Mouse (Mus musculus) left cerebral cortex, adult 6 months (tissue): ENCODE data around the gene Ascl2. TPM values are rescaled to one million over a fixed set of nuclear protein-coding genes. Genes with fewer than 3 reads are reported as not detected.

ENCODE experiments used
- long read RNA-seq, 2 experiments: library from polyadenylated mRNA; unstranded; transcript quantifications; one replicate each; pipeline ENCODE4 v2.0.0; 2019 to 2020
- polyA plus RNA-seq: library from polyadenylated mRNA; unstranded; fragments of <200 nt; fragmentation: Nextera tagmentation; gene quantifications from 2 replicates; pipeline ENCODE4 v1.2.3, GENCODE M21; 2021

The Ascl2 gene
- polyA plus RNA-seq: 0.25 and 0.33 TPM in 2 replicates
- long read RNA-seq, experiment 1: 0 reads
- long read RNA-seq, experiment 2: 0 reads

DNA sequence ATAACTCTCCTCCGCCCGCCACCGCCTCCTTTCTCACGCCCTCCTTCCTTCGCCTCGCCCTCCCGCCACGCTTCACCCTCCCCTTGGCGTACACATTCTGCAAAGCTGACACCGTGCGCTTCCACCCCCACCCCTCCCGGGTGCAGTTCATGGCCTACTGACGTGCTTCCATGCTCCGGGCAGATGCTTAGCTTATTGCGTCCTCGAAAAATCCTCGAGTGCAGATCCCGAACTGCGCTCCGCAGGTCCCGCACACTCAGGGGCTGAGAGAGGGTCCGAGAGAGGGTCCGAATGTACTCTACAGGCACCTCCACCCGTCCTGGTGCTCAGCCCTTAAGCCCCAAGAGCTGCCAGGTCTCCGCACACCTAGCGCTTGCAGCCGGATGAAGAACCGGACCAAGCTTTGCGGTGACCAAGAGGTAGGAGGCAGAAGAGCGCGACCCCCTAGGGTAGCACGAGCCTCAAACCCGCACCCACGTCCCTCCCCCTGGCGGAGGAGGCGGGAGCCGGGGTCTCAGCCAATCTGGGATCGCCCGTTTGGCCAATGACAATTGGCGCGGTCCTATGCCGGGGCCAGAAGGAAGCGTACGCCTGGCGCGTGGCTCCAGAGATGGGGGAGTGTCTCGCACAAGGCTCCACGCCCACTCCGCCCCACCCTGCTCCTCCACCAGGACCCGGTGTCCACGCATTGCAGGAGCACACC lies at the start of gene Ascl2:
Gene Ascl2, minus strand, starts transcription at position 456 of the 703 bp plus-strand sequence.

DNA sequence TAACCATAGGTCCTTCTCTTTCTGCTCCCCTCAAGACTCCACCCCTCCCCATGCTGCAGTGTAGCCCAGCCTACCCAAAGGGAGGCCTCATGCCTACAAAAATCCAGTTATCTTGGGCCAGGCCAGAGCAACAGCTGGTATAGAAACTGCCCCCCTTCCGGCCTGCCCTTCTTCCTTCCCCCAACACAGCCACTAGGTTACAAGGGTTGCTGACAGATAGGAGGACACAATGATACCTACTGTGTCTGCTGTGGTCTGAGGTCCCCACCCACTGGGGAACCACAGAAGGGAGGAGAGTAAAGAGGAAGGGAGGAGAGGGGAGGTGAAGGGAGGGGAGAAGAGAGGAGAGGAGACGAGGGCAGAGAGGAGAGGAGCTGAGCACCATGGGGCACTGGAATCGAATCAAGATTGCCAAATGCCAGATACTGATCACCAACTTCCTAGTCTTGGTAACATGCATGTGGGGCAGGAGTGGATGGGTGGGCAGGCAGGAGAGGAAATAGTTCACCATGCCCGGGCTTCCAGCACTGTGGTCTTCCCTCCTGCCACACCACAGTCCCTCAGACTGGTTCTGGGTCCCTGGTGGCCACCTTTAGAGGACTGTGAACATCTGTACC lies 35.8 kb upstream of the Ascl2 start, which contains the start of gene Tspan32:
Gene Tspan32, plus strand, starts transcription at position 320 of the 617 bp plus-strand sequence.

DNA sequence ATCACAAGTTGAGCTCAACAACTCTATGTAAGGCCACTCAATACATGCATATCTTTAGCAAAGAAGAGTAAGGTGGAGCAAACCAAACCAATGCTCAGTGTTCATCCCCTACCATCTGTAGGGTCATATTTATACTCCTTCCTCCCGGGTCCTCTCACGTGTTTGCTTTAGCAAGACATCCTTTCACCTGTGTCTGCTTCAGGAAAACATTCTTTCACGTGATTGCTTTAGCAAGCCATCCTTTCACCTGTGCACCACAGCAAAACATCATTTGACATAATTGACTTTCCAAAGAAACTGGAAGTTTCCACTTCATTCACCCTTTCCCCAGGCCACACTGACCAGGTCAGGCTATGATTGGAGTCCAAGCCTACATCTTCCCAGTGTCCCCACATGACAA lies 38.0 kb downstream of the Ascl2 start, which contains the start of gene Th:
Gene Th, minus strand, starts transcription at position 101 of the 400 bp plus-strand sequence.

Other genes with a start within 250 kb of the Ascl2 start
- gene Ins2, start 225.9 kb downstream of the Ascl2 start, polyA plus RNA-seq: not detected in 2 replicates
- gene Th, start 38.1 kb downstream of the Ascl2 start, polyA plus RNA-seq: 3.0 and 3.4 TPM in 2 replicates
- gene Tspan32, start 35.8 kb upstream of the Ascl2 start, polyA plus RNA-seq: 0.27 and 0.45 TPM in 2 replicates
- gene Cd81, start 83.5 kb upstream of the Ascl2 start, polyA plus RNA-seq: 902 and 1,249 TPM in 2 replicates
- 45.2 and 50.7 TPM in 2 replicates for gene Tssc4, start 100.0 kb upstream of the Ascl2 start, polyA plus RNA-seq
- gene Trpm5, start 125.4 kb upstream of the Ascl2 start, polyA plus RNA-seq: 0.31 TPM in 1 of 2 replicates, not detected in the other
- gene Kcnq1, start 137.1 kb upstream of the Ascl2 start, polyA plus RNA-seq: 0.18 TPM in 2 replicates